Mouse (Mus musculus) C2C12 (cell line): ENCODE measurements around the gene Dpep2nb.

ENCODE experiments used
- CEBPB ChIP-seq: IDR thresholded peaks from one replicate; pipeline ENCODE4 v1.6.1; 2011; ENCODE audit warnings: low read depth, mild to moderate bottlenecking, control low read depth, moderate library complexity
- CTCF ChIP-seq: IDR thresholded peaks from one replicate; pipeline ENCODE4 v1.5.1; 2011; ENCODE audit not compliant: control insufficient read depth, insufficient read depth, insufficient read length
- MAX ChIP-seq: IDR thresholded peaks from one replicate; pipeline ENCODE4 v1.6.1; 2011; ENCODE audit warnings: mild to moderate bottlenecking, control low read depth

DNA sequence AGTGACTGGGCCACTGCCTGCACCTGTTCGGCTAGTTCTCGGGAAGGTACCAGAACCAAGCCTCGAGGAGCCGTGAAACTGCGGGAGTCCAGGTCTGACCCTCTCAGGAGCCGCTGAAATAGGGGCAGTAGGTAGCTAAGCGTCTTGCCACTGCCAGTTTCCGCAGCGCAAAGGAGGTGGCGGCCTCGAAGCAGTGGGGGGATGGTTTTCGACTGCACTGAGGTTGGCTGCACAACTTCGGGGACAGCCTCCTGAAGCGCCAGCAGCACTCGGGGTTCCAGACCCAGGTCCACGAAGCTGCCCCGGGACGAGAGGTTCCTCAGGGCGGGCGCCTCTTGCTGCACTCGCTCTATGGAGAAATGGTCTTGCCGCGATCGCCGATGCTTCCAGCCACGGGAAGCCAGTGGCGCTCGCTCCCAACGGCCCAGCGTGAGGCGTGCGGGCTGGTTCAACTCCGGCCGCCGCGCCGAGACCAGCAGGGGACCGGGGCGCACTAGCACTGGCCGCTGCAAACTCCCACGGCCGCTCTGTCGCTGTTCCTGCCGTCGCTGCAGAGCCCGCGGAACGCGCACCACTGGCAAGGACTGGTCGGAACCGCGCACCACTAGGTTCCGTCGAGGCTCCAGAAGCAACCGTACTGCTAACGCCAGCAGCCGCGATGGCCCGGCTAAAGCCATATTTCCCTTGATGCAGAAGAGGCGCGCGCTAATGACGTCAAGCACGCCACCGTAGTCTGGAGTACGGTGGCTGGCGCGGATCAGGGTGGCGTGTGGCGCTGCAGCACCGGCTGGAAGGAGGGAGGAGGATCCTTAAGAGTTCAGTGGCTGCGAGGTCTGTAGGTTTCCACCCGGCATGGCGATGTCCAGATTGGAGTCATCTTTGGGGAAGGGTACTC, 5.2 kb upstream of the Dpep2nb start:
- TF ChIP-seq CTCF, result peak; percentile 2
- TF ChIP-seq MAX, result peak; percentile 94
- TF ChIP-seq CEBPB, result no peak
